Mouse (Mus musculus): ENCODE data around the gene Smc4.

GRCm38 (mm10) chr3:69047684-69048083 is 43.1 kb downstream of the Smc4 start:
- no peak for TF ChIP-seq EP300 (IDR thresholded peaks at IDR 0.05)
- no peak for TF ChIP-seq CTCF (IDR thresholded peaks at IDR 0.05)

Measured in lung, postnatal 0 days (tissue).